Mouse (Mus musculus) adrenal gland, postnatal 4 days (tissue): ENCODE data around the gene Mrps24. TPM values are rescaled to one million over a fixed set of nuclear protein-coding genes. Genes with fewer than 3 reads are reported as not detected.

ENCODE experiments used
- DNase-seq, 2 experiments: peaks; one replicate each; pipeline ENCODE4 v3.0.0; 2021 to 2022; ENCODE audit warnings: low spot score in 2 of 2, mixed read lengths in 2 of 2
- long read RNA-seq, 2 experiments: library from polyadenylated mRNA; stranded (forward); transcript quantifications; one replicate each; pipeline ENCODE4 v2.0.0; 2021
- total RNA-seq, 2 experiments: library from RNA; stranded (reverse); gene quantifications; 2 replicates each; pipeline ENCODE4 v1.2.3; 2021

Gene Mrps24
- total RNA-seq: 100 to 1,000 TPM; 118 to 121 TPM
- long read RNA-seq, experiment 1, transcript Mrps24-205 (4 exons, 995 nt): major isoform, 141 of 172 reads
- long read RNA-seq, experiment 1, transcript Mrps24-203 (3 exons, 503 nt): minor isoform, 6 of 172 reads
- long read RNA-seq, experiment 1, transcript Mrps24-201 (3 exons, 700 nt): minor isoform, 11 of 172 reads
- long read RNA-seq, experiment 1, partial matches to known transcripts: 0 of 172 reads
- long read RNA-seq, experiment 1, other reads (novel, unspliced or antisense): 12 of 172 reads
- long read RNA-seq, experiment 2, transcript Mrps24-201 (3 exons, 700 nt): minor isoform, 10 of 119 reads
- long read RNA-seq, experiment 2, transcript Mrps24-205 (4 exons, 995 nt): major isoform, 98 of 119 reads
- long read RNA-seq, experiment 2, partial matches to known transcripts: 0 of 119 reads
- long read RNA-seq, experiment 2, other reads (novel, unspliced or antisense): 5 of 119 reads

DNA sequence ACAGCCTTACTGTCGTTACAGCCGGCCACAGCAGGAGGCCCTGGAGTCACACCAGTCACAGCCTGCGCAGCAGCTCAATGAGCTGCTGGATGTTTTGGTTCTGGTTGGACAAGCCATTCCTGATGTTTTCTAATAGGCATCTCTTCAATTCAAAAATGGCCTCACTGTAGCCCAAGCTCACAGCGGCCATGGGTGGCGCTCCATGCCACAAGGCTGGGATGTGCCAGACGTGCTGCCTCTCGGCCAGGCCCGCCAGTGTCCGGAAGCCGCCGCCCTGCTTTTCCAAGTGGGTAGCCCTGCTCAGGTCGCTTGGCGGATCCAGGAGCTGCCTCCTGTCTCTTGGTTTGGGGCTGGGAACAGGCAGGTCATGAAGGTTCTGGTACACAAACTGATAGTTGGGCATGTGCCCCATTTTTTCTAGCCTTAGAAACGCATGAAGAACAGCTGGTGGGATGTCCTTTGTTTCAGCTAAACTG lies at the start of gene Mrps24:
TSS of gene Mrps24 (minus strand) at position 51 of the 476 bp plus-strand sequence.
- no peak for DNase-seq

GRCm38 (mm10) chr11:5762633-5762982 lies 47.1 kb upstream of the Mrps24 start:
- DNase-seq: no peak

- DNase-seq: peak; percentile 83 to 89
These were observed 46.5 kb upstream of the Mrps24 start, which contains the start of gene Urgcp for GRCm38 (mm10) chr11:5761820-5762632. Urgcp (minus strand) TSS chr11:5762376.

DNA sequence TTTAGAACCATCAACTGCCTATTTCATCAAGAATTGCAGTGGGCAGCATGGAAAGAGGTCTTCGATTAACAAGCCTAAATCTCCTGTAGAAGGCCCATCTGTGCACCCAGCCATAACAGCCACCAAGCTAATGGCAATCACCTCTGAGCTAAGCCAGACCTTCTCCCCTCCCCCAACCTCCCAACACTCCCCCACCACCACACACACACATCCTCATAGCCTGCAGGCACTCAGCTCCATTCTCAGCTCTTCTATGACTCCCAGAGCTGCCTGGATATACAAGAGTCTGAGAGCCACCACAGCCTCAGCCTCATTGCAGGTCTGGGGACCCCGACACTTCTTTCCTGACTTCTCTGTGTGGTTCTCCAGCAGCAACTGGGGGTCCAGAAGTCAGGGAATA lies 38.3 kb upstream of the Mrps24 start:
- DNase-seq: no peak

GRCm38 (mm10) chr11:5744951-5745350 lies 29.5 kb upstream of the Mrps24 start:
- no peak for DNase-seq

DNA sequence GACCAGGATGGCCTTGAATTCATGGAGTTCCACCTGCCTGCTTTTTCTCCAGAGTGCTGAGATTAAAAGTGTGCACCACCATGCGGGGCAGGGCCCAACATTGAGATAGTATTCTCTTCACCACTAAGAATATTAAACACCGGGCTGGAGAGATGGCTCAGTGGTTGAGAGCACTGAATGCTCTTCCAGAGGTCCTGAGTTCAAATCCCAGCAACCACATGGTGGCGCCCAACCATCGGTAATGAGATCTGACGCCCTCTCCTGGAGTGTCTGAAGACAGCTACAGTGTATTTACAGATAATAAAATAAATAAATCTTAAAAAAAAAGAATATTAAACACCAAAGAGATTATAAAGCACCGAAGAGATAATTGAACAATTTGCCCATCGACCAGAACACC lies 26.6 kb upstream of the Mrps24 start:
- no peak for DNase-seq

GRCm38 (mm10) chr11:5740965-5741627 lies 25.6 kb upstream of the Mrps24 start:
- peak; percentile 55 to 63 for DNase-seq

DNA sequence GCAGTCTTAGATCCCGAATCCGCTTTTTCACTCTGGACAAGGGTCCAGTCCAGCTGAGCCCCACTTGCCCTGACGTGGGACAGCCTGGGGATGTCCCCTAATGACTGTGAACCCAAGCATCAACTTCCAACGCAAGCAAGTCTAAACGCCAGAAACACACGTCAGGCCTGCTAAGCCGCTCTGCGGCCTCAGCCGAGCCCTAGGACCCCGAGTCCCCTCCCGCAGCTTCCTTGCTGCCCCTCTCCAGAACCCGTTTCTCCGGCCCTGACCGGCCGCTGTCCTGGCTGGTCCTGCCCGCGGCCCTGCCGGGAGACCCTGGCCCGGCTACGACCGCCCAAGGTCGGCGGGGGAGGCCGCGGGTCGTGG lies 25.1 kb upstream of the Mrps24 start:
- no peak for DNase-seq

DNA sequence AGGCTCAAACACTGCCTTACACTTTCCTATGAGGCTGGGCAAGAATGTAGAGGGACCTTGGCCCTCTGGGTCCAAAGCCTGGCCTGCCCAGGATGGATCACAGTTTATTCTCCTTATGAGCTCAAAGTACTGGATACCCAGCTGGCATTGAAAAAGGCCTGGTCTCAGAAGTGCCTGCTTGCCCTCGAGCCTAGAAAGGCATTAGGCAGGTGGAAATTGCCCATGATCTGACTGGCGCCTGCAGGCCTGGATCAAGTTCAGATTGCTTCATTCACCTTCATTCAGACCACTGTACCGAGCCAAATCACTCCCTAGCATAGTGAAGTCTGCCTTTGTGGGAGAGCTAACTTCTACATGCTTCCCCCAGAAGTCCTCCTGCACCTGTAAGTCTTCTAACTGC lies 24.4 kb upstream of the Mrps24 start:
- DNase-seq: no peak

DNA sequence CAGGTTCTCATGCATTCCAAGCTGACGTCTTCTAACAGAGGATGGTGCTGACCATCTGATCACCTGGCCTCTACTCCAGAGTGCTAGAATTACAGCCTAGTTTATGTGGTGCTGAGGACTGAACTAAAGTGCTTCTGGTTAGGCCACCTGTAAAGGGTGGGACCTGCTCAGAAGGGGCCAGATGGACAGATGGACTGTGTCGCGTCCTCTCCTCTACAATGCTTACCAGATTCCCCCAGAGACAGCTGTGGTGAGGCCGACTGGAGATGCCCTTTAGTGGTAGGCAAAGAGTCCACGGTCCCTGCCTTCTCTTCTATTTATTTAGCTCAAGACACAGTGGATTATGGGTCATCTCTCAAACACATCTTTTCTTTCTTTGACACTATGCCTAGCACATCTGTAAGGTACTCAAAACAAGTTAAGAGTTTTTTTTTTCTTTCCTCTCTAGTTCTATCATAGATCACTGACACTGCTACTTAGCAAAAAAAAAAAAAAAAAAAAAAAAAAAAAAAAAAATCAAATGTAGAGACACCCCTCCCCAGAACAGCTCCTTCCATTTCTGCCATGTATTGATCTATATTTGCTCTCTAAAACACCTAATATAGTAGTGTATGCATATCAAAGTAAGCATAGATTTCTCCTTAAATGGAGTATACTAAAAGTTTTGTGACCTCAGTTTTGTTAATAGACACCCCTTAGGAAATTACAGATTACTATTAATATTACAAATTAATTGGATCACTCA lies 23.6 kb upstream of the Mrps24 start:
- no peak for DNase-seq

GRCm38 (mm10) chr11:5737137-5737536 lies 21.7 kb upstream of the Mrps24 start:
- no peak for DNase-seq

GRCm38 (mm10) chr11:5734323-5734722 lies 18.8 kb upstream of the Mrps24 start:
- no peak for DNase-seq

DNA sequence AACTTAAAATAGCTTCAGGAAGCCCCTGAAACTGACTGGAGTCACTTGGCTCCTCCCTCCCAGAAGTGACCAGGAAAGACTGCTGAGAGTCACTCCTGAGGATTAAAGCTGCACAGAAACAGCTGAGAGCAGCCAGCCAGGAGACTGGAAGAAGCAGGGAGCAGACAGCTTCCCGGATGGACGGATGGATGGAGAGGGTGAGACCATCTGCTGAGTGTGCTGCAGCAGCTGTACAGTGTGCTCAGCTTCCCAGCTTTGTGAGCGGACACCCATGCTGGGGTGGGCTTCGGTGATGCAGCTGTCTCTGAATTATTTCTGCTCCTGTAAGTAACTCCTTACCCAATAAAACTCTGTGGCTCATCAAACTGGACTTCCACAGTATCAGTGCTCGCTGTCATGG lies 16.9 kb upstream of the Mrps24 start:
- no peak for DNase-seq

- no peak for DNase-seq
These were observed 14.1 kb upstream of the Mrps24 start for GRCm38 (mm10) chr11:5729582-5729981.

- no peak for DNase-seq
These were observed 3.3 kb upstream of the Mrps24 start for GRCm38 (mm10) chr11:5718611-5719354.

DNA sequence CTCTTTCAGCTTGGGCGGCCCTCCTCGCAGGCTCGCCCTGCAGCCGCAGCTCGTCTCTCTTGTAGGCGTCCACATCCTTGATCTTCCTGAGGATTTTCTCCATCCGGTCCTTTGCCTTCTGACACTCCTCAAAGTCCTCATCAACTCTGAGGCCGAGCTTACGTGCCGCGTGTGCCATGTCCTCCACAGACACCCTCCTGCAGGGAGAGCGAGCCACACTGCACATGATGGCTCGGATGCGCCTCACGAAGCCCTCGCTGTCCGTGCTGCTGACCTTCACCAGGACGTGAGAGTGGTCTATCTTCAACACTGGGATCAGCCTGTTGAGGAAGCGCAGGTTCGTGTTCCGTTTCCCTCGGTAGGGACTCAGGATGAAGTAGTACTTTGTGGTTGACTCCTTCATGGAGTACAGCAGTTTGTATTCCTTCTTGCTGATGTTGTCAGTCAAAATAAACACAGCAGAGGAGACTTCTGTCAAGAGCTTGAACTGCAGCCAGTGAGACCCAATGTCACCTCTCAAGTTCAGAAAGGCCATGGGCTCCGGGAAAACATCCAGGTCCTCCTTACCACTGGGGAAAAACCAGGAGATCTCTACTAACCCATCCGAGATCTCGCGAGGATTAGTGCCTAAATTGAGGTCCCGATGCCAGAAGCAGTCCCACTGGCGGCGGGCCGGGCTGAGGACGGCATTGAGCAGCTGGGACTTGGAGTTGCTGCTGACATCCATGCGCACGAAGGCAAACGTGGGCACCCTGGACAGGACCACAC lies 1.6 kb upstream of the Mrps24 start:
- DNase-seq: no peak

GRCm38 (mm10) chr11:5716246-5716645 lies 766 bp upstream of the Mrps24 start:
- no peak for DNase-seq

- DNase-seq: no peak
These were observed 301 bp downstream of the Mrps24 start for GRCm38 (mm10) chr11:5715179-5715578.
